Mouse (Mus musculus): ENCODE data around the gene Rhpn2.

DNA sequence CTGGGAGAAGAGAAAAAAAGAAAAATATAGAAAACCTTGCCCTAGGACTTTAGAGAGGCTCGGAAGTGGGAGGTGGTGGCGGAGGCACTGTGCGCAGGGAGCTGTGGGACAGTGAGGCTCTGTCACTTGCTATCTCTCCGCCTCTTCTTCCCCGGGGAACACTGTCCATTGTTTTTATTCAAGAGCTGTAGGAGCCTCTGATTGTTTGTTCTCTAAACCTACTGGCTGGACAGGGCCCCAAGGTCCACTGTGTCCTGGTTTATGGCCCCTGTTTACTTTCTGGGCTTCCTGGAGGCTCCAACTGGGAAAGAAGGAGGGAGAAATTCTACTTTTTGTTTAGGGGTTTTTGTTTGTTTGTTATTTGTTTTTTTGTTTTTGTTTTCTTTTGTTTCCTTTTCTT is 6.2 kb downstream of the Rhpn2 start:
- TF ChIP-seq CTCF (IDR thresholded peaks at IDR 0.05; ENCODE audit: insufficient read depth, low read length) (no peak), POLR2A (IDR thresholded peaks at IDR 0.05; ENCODE audit: borderline replicate concordance, extremely low read depth, low read depth, low read length) (no peak)
